Mouse (Mus musculus) forebrain, embryonic 16.5 days (tissue): ENCODE measurements around the gene Arhgap10. TPM values are rescaled to one million over a fixed set of nuclear protein-coding genes. Genes with fewer than 3 reads are reported as not detected.

Experiments
- ATAC-seq: fragments of 200-750 bp; cut with Nextera tagmentation; 2 replicates; pipeline ENCODE4 v1.8.0; 2017; ENCODE audit warnings: mild to moderate bottlenecking, moderate library complexity
- H3K27ac ChIP-seq: fragments of 300-500 bp; sonication (generic); 2 replicates; pipeline ENCODE4 v1.5.1; 2014; ENCODE audit warnings: low read length, control low read depth
- H3K27me3 ChIP-seq: fragments of 300-500 bp; sonication (generic); replicated peaks from 2 replicates; pipeline ENCODE4 v1.6.1; 2014; ENCODE audit warnings: low read length; ENCODE audit not compliant: control insufficient read depth, insufficient read depth
- H3K36me3 ChIP-seq: fragments of 300-500 bp; sonication (generic); 2 replicates; pipeline ENCODE4 v1.6.1; 2014; ENCODE audit not compliant: control insufficient read depth, insufficient read depth
- H3K4me1 ChIP-seq: fragments of 300-500 bp; sonication (generic); replicated peaks from 2 replicates; pipeline ENCODE4 v1.6.1; 2014; ENCODE audit warnings: low read length; ENCODE audit not compliant: control insufficient read depth, insufficient read depth
- H3K4me2 ChIP-seq: fragments of 300-500 bp; sonication (generic); 2 replicates; pipeline ENCODE4 v1.6.1; 2014; ENCODE audit warnings: mild to moderate bottlenecking, low read length, control low read depth
- H3K4me3 ChIP-seq: fragments of 300-500 bp; sonication (generic); replicated peaks from 2 replicates; pipeline ENCODE4 v1.5.1; 2014; ENCODE audit warnings: mild to moderate bottlenecking, low read length, control low read depth
- H3K9ac ChIP-seq: fragments of 300-500 bp; sonication (generic); replicated peaks from 2 replicates; pipeline ENCODE4 v1.6.1; 2014; ENCODE audit warnings: low read depth, low read length, control low read depth
- H3K9me3 ChIP-seq: fragments of 300-500 bp; sonication (generic); 2 replicates; pipeline ENCODE4 v1.6.1; 2016; ENCODE audit warnings: low read length; ENCODE audit not compliant: control insufficient read depth
- WGBS: fragments of 180-500 bp; shearing (Covaris S2); extraction: QIAGEN DNeasy Blood & Tissue Kit; methylation state at CpG from one replicate; pipeline ENCODE4 v1.1.7; 2014; 5-methylcytosine and 5-hydroxymethylcytosine counted together
- polyA plus RNA-seq: library from polyadenylated mRNA; unstranded; fragments of >200 nt; fragmentation: Nextera tagmentation; extraction: Ambion mirVana; gene quantifications from 2 replicates; pipeline ENCODE4 v1.2.1, GENCODE M21; 2015

Arhgap10 gene
- polyA plus RNA-seq, 1 experiment from 2014 or later = 3.7 TPM

DNA sequence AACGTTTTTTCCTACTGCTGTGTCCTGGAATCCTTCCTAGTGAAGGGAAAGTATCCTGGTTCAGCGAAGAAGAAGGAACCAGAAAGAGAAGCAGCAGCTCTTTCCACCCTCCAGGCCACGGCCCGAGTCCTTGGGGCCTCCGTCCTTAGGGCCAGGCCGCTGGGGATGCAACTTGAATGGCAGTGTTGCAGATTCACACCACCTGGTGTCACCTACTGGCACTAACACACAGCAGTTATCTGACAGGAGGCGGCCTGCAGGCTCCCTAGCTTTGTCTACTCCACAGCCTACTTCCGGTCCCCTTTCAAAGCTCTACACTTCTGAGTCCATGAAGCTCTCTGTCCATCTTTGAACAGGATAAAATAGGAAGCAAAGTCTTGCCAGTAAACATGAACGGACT, 37.8 kb downstream of the Arhgap10 start:
- no peak overlapping the region for H3K4me2 ChIP-seq
- H3K36me3 ChIP-seq = no peaks in the 10 kb centered on the region
- no peak overlapping the region for H3K4me3 ChIP-seq
- WGBS = 84% methylated on average over 9 of the region's 9 CpGs
- H3K9ac ChIP-seq = no peak overlapping the region
- H3K9me3 ChIP-seq = no peaks in the 10 kb centered on the region
- H3K27ac ChIP-seq = no peak overlapping the region
- no peaks in the 10 kb centered on the region for H3K27me3 ChIP-seq
- H3K4me1 ChIP-seq = no peaks in the 10 kb centered on the region
- no peak for ATAC-seq

DNA sequence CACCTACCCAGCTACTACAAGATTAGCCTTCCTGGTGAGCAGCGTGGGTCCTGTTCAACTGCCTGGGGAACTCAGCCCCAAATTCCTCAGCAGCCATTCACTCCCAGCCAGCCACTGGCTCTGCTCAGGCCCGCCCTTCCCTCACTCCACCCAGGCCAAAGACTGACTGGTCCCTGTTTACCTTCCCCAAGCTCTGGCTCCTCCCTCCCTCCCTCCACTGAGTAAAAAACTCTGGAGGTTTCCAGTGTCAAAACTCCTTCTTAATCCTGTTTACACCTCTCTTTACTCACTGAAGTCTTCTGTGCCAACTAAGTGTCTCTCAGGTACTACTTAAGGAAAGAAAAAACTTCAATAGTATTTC, 38.9 kb downstream of the Arhgap10 start:
- H3K4me1 ChIP-seq = no peaks in the 10 kb centered on the region
- no peak overlapping the region for H3K4me3 ChIP-seq
- no peak for ATAC-seq
- no peak overlapping the region for H3K9ac ChIP-seq
- no peaks in the 10 kb centered on the region for H3K27me3 ChIP-seq
- no peak overlapping the region for H3K27ac ChIP-seq
- no peaks in the 10 kb centered on the region for H3K9me3 ChIP-seq
- WGBS = 45% methylated on average over 2 of the region's 2 CpGs
- no peak overlapping the region for H3K4me2 ChIP-seq
- no peaks in the 10 kb centered on the region for H3K36me3 ChIP-seq

DNA sequence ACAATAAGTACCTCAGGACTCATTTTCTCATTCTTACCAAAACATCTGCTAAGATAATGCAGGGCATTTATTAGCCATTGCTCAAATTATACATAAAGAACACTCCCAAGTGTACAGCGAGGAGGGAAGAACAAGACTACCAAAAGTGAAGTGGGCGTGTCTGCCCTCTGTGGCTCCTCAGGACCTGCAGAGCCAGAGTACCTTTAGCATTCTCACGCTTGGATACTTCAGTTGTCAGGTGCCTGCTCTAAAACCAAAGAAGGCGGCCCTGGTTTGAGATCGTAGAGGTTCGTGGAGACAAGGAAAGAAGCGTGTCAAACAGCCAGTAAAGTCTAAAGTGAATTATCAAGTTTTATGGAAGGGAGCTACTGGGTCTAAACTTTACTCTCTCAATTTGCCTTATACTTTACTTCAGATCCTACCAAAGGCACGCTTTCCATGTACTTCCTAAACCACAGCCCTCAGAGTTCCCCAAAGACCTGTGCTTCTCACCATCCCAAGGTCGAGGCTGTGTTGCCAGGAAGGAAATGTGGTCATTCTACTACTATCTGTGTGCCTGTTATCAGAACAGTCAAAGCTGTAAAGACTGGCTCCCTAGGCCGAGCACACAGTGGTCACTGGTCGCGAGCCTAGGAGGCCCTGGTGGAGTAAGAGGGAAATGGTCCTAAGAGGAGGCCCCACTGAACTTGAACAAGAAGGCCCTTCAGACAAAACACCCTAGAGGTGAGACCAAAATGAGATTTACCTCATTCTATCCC, 39.4 kb downstream of the Arhgap10 start:
- Histone ChIP-seq H3K4me1 (no peaks in the 10 kb centered on the region), H3K9ac (no peak overlapping the region), H3K9me3 (no peaks in the 10 kb centered on the region), H3K4me3 (no peak overlapping the region), H3K36me3 (no peaks in the 10 kb centered on the region), H3K27me3 (no peaks in the 10 kb centered on the region), H3K4me2 (no peak overlapping the region), H3K27ac (no peak overlapping the region)
- no peak for ATAC-seq
- 84% methylated on average over 12 of the region's 12 CpGs for WGBS

DNA sequence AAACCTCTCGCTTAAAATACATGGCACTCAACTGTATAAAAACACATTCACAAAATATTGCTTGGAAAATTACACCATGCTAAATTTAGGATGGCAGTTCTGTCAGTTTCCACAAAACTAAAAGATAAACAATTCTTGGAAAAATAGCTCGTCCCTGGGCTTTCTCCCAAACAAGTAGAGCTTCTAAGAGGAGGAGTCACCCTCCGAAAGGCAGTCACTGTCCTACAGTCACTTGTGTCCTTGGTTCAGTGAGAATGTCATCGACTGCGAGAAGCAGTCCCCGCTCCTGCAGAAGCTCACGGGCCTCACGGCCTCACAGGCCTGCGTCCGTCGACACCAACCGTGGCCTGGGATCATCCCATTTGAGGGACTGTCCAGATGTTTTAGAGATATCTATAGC, 40.1 kb downstream of the Arhgap10 start:
- H3K27ac ChIP-seq = no peak overlapping the region
- H3K36me3 ChIP-seq = no peaks in the 10 kb centered on the region
- H3K4me1 ChIP-seq = no peaks in the 10 kb centered on the region
- WGBS = 91% methylated on average over 12 of the region's 12 CpGs
- no peaks in the 10 kb centered on the region for H3K9me3 ChIP-seq
- no peak overlapping the region for H3K4me2 ChIP-seq
- H3K9ac ChIP-seq = no peak overlapping the region
- H3K27me3 ChIP-seq = no peaks in the 10 kb centered on the region
- no peak for ATAC-seq
- no peak overlapping the region for H3K4me3 ChIP-seq

DNA sequence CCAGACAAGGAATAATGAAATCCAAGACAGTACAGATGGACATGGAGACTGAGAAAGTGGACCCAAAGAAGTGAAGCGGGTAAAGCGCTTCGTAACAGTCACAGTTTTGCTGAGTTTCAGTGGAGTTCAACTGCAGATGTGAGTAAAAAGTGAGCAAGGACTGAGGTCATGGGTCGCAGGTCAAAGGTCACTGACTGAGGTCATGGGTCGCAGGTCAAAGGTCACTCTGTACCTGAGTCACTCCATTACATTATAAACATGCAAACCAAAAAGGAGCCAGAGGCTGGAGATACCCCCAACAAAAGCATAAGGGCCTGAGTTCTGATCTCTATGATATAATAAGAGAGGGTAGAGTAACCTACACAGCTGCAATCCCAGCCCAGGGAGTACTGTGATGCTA, 43.1 kb downstream of the Arhgap10 start:
- Histone ChIP-seq H3K9ac (no peak overlapping the region), H3K4me2 (no peak overlapping the region), H3K27me3 (no peaks in the 10 kb centered on the region), H3K4me3 (no peak overlapping the region), H3K4me1 (no peaks in the 10 kb centered on the region), H3K36me3 (no peaks in the 10 kb centered on the region), H3K27ac (no peak overlapping the region), H3K9me3 (no peaks in the 10 kb centered on the region)
- WGBS = 97% methylated on average over 5 of the region's 5 CpGs
- ATAC-seq = no peak

DNA sequence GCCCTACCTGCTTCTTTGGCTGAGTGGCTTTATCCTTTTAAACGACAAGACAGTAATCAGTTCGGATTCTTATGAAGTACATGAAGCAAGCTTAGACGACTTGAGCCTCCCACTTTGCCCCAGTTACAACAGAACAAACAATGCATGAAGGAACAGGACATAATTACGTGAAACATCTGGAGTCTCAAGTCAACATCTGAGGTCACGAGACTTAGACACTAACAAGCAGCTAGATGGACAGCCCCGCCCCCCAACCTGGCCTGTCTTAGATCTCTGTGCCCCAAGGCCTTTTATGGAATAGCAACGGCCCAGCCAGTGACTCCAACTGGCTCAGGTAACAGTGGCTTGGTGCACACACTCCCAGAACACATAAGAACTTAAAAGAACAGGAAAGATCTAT, 44.0 kb downstream of the Arhgap10 start:
- Histone ChIP-seq H3K9me3 (no peaks in the 10 kb centered on the region), H3K36me3 (no peaks in the 10 kb centered on the region), H3K4me3 (no peak overlapping the region), H3K27ac (no peak overlapping the region), H3K4me1 (no peaks in the 10 kb centered on the region), H3K9ac (no peak overlapping the region), H3K27me3 (no peaks in the 10 kb centered on the region), H3K4me2 (no peak overlapping the region)
- 70% methylated on average over 7 of the region's 7 CpGs for WGBS
- no peak for ATAC-seq

DNA sequence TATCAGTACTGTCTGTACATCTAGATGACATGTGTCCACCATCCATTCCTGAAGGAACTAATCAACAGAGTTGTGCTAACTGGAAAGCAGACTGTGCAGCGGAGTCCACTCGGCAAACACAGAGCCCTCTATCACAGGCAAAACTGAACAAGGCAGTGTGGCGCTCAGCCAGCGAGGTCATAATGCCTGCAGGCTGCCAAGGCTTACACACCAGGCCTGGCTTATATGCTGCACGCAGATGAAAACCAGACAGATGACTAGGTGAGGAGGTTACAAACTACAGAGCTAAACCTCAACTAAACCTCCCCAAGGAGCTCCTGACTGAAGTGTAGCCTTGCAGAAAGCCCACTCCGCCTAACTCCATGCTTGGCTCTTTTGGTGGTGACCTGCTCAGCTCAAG, 44.4 kb downstream of the Arhgap10 start:
- Histone ChIP-seq H3K4me3 (no peak overlapping the region), H3K9ac (no peak overlapping the region), H3K27me3 (no peaks in the 10 kb centered on the region), H3K27ac (no peak overlapping the region), H3K36me3 (no peaks in the 10 kb centered on the region), H3K4me1 (no peaks in the 10 kb centered on the region), H3K9me3 (no peaks in the 10 kb centered on the region), H3K4me2 (no peak overlapping the region)
- 0 out of 2 replicates have a peak, but pooled peaks have one; percentile 40 for ATAC-seq
- WGBS = 69% methylated on average over 6 of the region's 6 CpGs

DNA sequence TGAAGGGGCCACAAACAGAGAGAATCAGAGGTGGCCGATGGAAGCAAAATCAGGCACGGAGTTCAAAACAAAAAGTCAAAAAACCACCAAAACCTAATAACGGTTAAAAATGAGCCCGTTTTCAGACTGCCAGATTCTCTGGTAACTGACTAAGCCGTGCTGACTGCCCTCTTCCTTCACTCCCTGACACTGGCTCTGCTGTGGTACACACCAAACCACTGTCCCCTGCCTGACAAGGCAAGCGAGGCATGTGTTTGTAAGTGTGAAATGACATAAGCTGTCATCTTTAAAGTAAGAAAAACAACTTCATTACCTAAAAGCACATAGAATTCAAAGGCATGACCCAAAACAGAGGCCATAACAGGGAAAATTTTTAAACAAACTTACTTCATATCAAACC, 56.4 kb downstream of the Arhgap10 start:
- H3K27me3 ChIP-seq = no peaks in the 10 kb centered on the region
- WGBS = 89% methylated on average over 6 of the region's 6 CpGs
- no peaks in the 10 kb centered on the region for H3K36me3 ChIP-seq
- no peaks in the 10 kb centered on the region for H3K9me3 ChIP-seq
- H3K4me2 ChIP-seq = no peak overlapping the region
- H3K4me1 ChIP-seq = no peaks in the 10 kb centered on the region
- no peak overlapping the region for H3K4me3 ChIP-seq
- no peak overlapping the region for H3K27ac ChIP-seq
- no peak overlapping the region for H3K9ac ChIP-seq
- ATAC-seq = no peak

DNA sequence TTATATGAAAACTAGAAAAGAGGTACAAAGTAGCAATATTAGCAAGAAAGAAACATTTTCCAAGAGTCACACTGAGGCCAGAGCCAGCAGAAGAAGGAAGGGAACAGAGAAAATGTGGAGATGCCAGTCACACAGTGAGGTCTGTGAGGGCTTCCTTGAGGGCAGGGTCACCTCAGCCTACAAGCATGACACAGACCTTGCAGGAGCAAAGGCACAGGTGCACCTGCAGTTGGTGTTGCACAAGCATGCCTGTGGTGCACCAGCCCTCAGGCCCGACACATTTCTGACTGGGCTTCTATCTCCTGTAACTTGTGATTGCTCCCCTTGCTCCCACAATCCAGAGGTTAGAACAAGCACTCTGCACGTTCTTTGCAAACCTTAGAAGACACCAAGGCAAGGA, 57.4 kb downstream of the Arhgap10 start:
- Histone ChIP-seq H3K4me3 (no peak overlapping the region), H3K4me1 (no peaks in the 10 kb centered on the region), H3K36me3 (no peaks in the 10 kb centered on the region), H3K27ac (no peak overlapping the region), H3K9me3 (no peaks in the 10 kb centered on the region), H3K9ac (no peak overlapping the region), H3K4me2 (no peak overlapping the region), H3K27me3 (no peaks in the 10 kb centered on the region)
- no peak for ATAC-seq
- 85% methylated on average over 2 of the region's 2 CpGs for WGBS

DNA sequence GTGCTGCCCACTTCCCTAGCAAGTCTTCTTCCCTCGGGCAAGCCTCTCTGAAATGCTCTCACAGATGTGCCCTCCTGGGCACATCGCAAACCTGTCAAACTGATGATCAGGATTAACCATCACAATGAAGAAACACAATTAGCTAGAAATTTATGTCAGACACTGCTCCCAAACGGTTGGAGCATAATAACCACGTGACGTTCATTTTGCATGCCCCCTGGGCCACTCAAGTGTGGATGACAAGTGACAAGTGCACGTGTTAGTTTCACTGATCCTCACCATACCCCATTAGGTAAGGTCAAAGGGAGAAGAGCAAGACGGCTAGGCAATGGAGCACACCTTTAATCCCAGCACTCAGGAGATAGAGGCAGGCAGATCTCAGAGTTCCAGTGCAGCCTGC, 58.1 kb downstream of the Arhgap10 start:
- no peak for ATAC-seq
- H3K9me3 ChIP-seq = no peaks in the 10 kb centered on the region
- no peak overlapping the region for H3K9ac ChIP-seq
- H3K36me3 ChIP-seq = no peaks in the 10 kb centered on the region
- H3K27ac ChIP-seq = no peak overlapping the region
- H3K4me1 ChIP-seq = no peaks in the 10 kb centered on the region
- 65% methylated on average over 7 of the region's 7 CpGs for WGBS
- H3K27me3 ChIP-seq = no peaks in the 10 kb centered on the region
- H3K4me2 ChIP-seq = no peak overlapping the region
- H3K4me3 ChIP-seq = no peak overlapping the region
